Mouse (Mus musculus): ENCODE results near the gene Fam240a.

DNA sequence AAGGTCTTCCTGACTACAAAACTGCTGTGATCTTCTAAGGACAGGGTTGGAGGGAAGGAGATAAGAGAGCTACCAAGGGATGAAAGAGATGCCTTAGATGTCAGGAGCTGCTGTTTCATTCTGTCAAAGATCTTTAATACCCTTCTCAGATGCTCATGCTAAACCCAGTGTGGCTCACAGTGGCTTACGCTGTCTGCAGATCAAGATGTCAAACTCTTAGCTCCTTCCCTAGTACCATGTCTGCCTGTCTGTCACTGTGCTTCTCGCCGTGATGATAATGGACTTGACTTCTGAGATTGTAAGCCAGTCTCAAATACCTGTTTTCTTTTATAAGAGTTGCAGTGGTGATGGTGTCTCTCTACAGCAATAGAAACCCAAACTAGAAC is 8.0 kb downstream of the Fam240a start:
- TF ChIP-seq CTCF (IDR thresholded peaks at IDR 0.05; ENCODE audit: low read depth, low read length): no peak
- TF ChIP-seq POLR2A (IDR thresholded peaks at IDR 0.05; ENCODE audit: insufficient read depth, low read length): no peak
- no peak for TF ChIP-seq EP300 (IDR thresholded peaks at IDR 0.05; ENCODE audit: insufficient read depth, low read depth, low read length)

All from ES-Bruce4 (cell line).